Comparison of ENCODE assay signal across 8 mouse cellular contexts in genomic region chr2:65619781-65620180, GRCm38 (mm10). TPM values are rescaled to one million over a fixed set of nuclear protein-coding genes. Genes with fewer than 3 reads are reported as not detected.
DNase-seq lines count a peak whose midpoint lies in the region; ATAC-seq lines count a peak whose summit lies in the region.

No protein-coding gene starts in this region.

- 24% methylated on average over 5 of the region's 5 CpGs for WGBS in forebrain, embryonic 14.5 days
- WGBS in forebrain, embryonic 15.5 days, result 27% methylated on average over 5 of the region's 5 CpGs
- 20% methylated on average over 5 of the region's 5 CpGs for WGBS in embryonic facial prominence, embryonic 10.5 days
- 24% methylated on average over 5 of the region's 5 CpGs for WGBS in neural tube, embryonic 11.5 days

- H3K4me2 ChIP-seq in forebrain, embryonic 14.5 days (ENCODE audit: low read length), result no peak overlapping the region
- no peak overlapping the region for H3K4me2 ChIP-seq in forebrain, embryonic 15.5 days (replicated peaks)
- no peak overlapping the region for H3K4me2 ChIP-seq in neural tube, embryonic 11.5 days (ENCODE audit: low read depth)

- H3K4me1 ChIP-seq in forebrain, embryonic 14.5 days (ENCODE audit: control insufficient read depth, insufficient read depth, low read length), result no peaks in the 10 kb centered on the region
- no peaks in the 10 kb centered on the region for H3K4me1 ChIP-seq in forebrain, embryonic 15.5 days
- H3K4me1 ChIP-seq in embryonic facial prominence, embryonic 10.5 days, result no peaks in the 10 kb centered on the region
- H3K4me1 ChIP-seq in neural tube, embryonic 11.5 days (ENCODE audit: control insufficient read depth, insufficient read depth, low read length), result no peaks in the 10 kb centered on the region

- no peak overlapping the region for H3K4me3 ChIP-seq in forebrain, embryonic 14.5 days (ENCODE audit: low read depth, low read length)
- H3K4me3 ChIP-seq in forebrain, embryonic 15.5 days, result no peak overlapping the region
- H3K4me3 ChIP-seq in embryonic facial prominence, embryonic 10.5 days, result no peak overlapping the region
- H3K4me3 ChIP-seq in neural tube, embryonic 11.5 days (ENCODE audit: low read depth, low read length), result no peak overlapping the region

- no peak overlapping the region for H3K27ac ChIP-seq in forebrain, embryonic 14.5 days (ENCODE audit: low read depth, low read length)
- no peak overlapping the region for H3K27ac ChIP-seq in forebrain, embryonic 15.5 days (replicated peaks)
- H3K27ac ChIP-seq in embryonic facial prominence, embryonic 10.5 days (replicated peaks), result no peak overlapping the region
- H3K27ac ChIP-seq in neural tube, embryonic 11.5 days (ENCODE audit: low read depth, low read length), result no peak overlapping the region

- no peaks in the 10 kb centered on the region for H3K9me3 ChIP-seq in forebrain, embryonic 14.5 days (replicated peaks; ENCODE audit: control insufficient read depth, low read length)
- no peaks in the 10 kb centered on the region for H3K9me3 ChIP-seq in forebrain, embryonic 15.5 days
- no peaks in the 10 kb centered on the region for H3K9me3 ChIP-seq in embryonic facial prominence, embryonic 10.5 days
- H3K9me3 ChIP-seq in neural tube, embryonic 11.5 days (ENCODE audit: control insufficient read depth, low read length), result no peaks in the 10 kb centered on the region

- H3K36me3 ChIP-seq in forebrain, embryonic 14.5 days (ENCODE audit: control insufficient read depth, insufficient read depth, low read length), result no peaks in the 10 kb centered on the region
- H3K36me3 ChIP-seq in forebrain, embryonic 15.5 days, result no peaks in the 10 kb centered on the region
- H3K36me3 ChIP-seq in embryonic facial prominence, embryonic 10.5 days (replicated peaks), result no peaks in the 10 kb centered on the region
- H3K36me3 ChIP-seq in neural tube, embryonic 11.5 days (ENCODE audit: control insufficient read depth, insufficient read depth, low read length), result no peaks in the 10 kb centered on the region

- no peak for ATAC-seq in forebrain, embryonic 14.5 days
- ATAC-seq in forebrain, embryonic 15.5 days (replicated peaks), result no peak
- ATAC-seq in neural tube, embryonic 11.5 days (ENCODE audit: insufficient read depth, low FRiP score, low TSS enrichment), result no peak

- intact Hi-C loops in left cerebral cortex, postnatal 10 days (cut with DNase I), result loop anchor here (2.0 kb wide), 1 partner anchor 49 kb away; no protein-coding TSS in a partner anchor

- no peaks in the 10 kb centered on the region for H3K27me3 ChIP-seq in forebrain, embryonic 14.5 days (replicated peaks; ENCODE audit: control insufficient read depth, insufficient read depth, low read length)
- no peaks in the 10 kb centered on the region for H3K27me3 ChIP-seq in forebrain, embryonic 15.5 days
- no peaks in the 10 kb centered on the region for H3K27me3 ChIP-seq in embryonic facial prominence, embryonic 10.5 days (replicated peaks; ENCODE audit: low read depth, poor library complexity, severe bottlenecking)
- H3K27me3 ChIP-seq in neural tube, embryonic 11.5 days (ENCODE audit: control insufficient read depth, insufficient read depth, low read length), result no peaks in the 10 kb centered on the region

- DNase-seq in forebrain, embryonic 14.5 days (ENCODE audit: low spot score), result peak; percentile 44
- DNase-seq in ovary, postnatal 10 days (ENCODE audit: low spot score), result peak; percentile 4
- DNase-seq in ovary, adult 18-20 months (ENCODE audit: low spot score), result no peak
- peak; percentile 75 for DNase-seq in embryonic facial prominence, embryonic 10.5 days (ENCODE audit: low spot score)
- peak; percentile 59 for DNase-seq in neural tube, embryonic 11.5 days (ENCODE audit: low spot score)
- no peak for DNase-seq in left cerebral cortex, postnatal 10 days (ENCODE audit: extremely low spot score in 1 of 2, low spot score in 2 of 2)
- DNase-seq in cerebellum, postnatal 10 days, result no peak

- no peak overlapping the region for H3K9ac ChIP-seq in forebrain, embryonic 14.5 days (ENCODE audit: low read length)
- H3K9ac ChIP-seq in forebrain, embryonic 15.5 days (replicated peaks), result no peak overlapping the region
- H3K9ac ChIP-seq in neural tube, embryonic 11.5 days (ENCODE audit: low read length), result no peak overlapping the region

RNA-seq across cellular contexts. Expression of gene Scn2a, which starts 0.8 kb away (rescaled TPM):
- polyA plus RNA-seq in forebrain, embryonic 14.5 days (2014; fragmentation: Nextera tagmentation; extraction: Ambion mirVana), result 20.6 and 28.6 TPM in 2 replicates
- polyA plus RNA-seq in forebrain, embryonic 15.5 days (2015; fragmentation: Nextera tagmentation; extraction: Ambion mirVana), result 25.2 and 29.9 TPM in 2 replicates
- polyA plus RNA-seq in embryonic facial prominence, embryonic 10.5 days (2016; fragmentation: Nextera tagmentation; extraction: Ambion mirVana), result 1.8 and 2.5 TPM in 2 replicates
- 10.4 and 11.4 TPM in 2 replicates for polyA plus RNA-seq in neural tube, embryonic 11.5 days (2014; fragmentation: Nextera tagmentation; extraction: Ambion mirVana)
- total RNA-seq in left cerebral cortex, postnatal 10 days (2021), result 100 to 1,000 TPM; 352 to 361 TPM

RNA-seq across cellular contexts. Expression of gene Scn3a, which starts 52.4 kb away (rescaled TPM):
- 37.5 and 43.9 TPM in 2 replicates for polyA plus RNA-seq in forebrain, embryonic 14.5 days (2014; fragmentation: Nextera tagmentation; extraction: Ambion mirVana)
- 45.1 and 51.9 TPM in 2 replicates for polyA plus RNA-seq in forebrain, embryonic 15.5 days (2015; fragmentation: Nextera tagmentation; extraction: Ambion mirVana)
- 3.9 and 4.7 TPM in 2 replicates for polyA plus RNA-seq in embryonic facial prominence, embryonic 10.5 days (2016; fragmentation: Nextera tagmentation; extraction: Ambion mirVana)
- polyA plus RNA-seq in neural tube, embryonic 11.5 days (2014; fragmentation: Nextera tagmentation; extraction: Ambion mirVana), result 24.0 and 27.4 TPM in 2 replicates
- 10 to 100 TPM; 62.6 to 68.5 TPM for total RNA-seq in left cerebral cortex, postnatal 10 days (2021)

Comparison
In these comparisons a context has a peak if more than half of its experiments do, and no peak if none do; other contexts are left out.
1. DNase-seq: peak in forebrain, embryonic 14.5 days (single experiment), ovary, postnatal 10 days (single experiment), embryonic facial prominence, embryonic 10.5 days (single experiment) and neural tube, embryonic 11.5 days (single experiment); none in ovary, adult 18-20 months (single experiment), left cerebral cortex, postnatal 10 days (0 of 2) and cerebellum, postnatal 10 days (0 of 2).